Mouse (Mus musculus) liver, embryonic 14.5 days (tissue): Measurements from ENCODE around the gene Kcnn1. TPM values are rescaled to one million over a fixed set of nuclear protein-coding genes. Genes with fewer than 3 reads are reported as not detected.

Experiments
- ATAC-seq: fragments of 200-750 bp; cut with Nextera tagmentation; 2 replicates; pipeline ENCODE4 v1.8.0; 2017; ENCODE audit warnings: moderate number of reproducible peaks, mild to moderate bottlenecking, moderate library complexity; ENCODE audit not compliant: insufficient read depth
- DNase-seq, 3 experiments: peaks; one replicate each; pipeline ENCODE4 v3.0.0-alpha.2; 2012 to 2013; ENCODE audit warnings: low read depth in 3 of 3, low spot score in 3 of 3
- H3K27ac ChIP-seq: fragments of 300-500 bp; sonication (generic); 2 replicates; pipeline ENCODE4 v1.5.1; 2014; ENCODE audit warnings: moderate library complexity, mild to moderate bottlenecking, control low read depth, inconsistent platforms
- H3K27me3 ChIP-seq: fragments of 300-500 bp; sonication (generic); 2 replicates; pipeline ENCODE4 v1.6.1; 2014; ENCODE audit warnings: mild to moderate bottlenecking, low read length, moderate library complexity; ENCODE audit not compliant: control insufficient read depth, insufficient read depth
- H3K36me3 ChIP-seq: fragments of 300-500 bp; sonication (generic); replicated peaks from 2 replicates; pipeline ENCODE4 v1.6.1; 2014; ENCODE audit warnings: low read depth; ENCODE audit not compliant: control insufficient read depth, insufficient read depth
- H3K4me1 ChIP-seq, 2 experiments: fragments of 200-500 bp in 1 of 2; fragments of 300-500 bp in 1 of 2; sonication (generic) in 1 of 2; replicated peaks; 2 replicates each; pipeline ENCODE4 v1.6.1; 2012 to 2014; ENCODE audit warnings: antibody characterized with exemption in 1 of 2, inconsistent platforms in 1 of 2, low read length in 1 of 2; ENCODE audit not compliant: control insufficient read depth in 2 of 2, insufficient read depth in 2 of 2
- H3K4me2 ChIP-seq: fragments of 300-500 bp; sonication (generic); 2 replicates; pipeline ENCODE4 v1.6.1; 2014; ENCODE audit warnings: low read depth, mild to moderate bottlenecking, control low read depth, moderate library complexity
- H3K4me3 ChIP-seq, 2 experiments: fragments of 200-500 bp in 1 of 2; fragments of 300-500 bp in 1 of 2; sonication (generic) in 1 of 2; 2 replicates each; pipeline ENCODE4 v1.5.1; 2012 to 2014; ENCODE audit warnings: low read depth in 2 of 2, low read length in 2 of 2, mild to moderate bottlenecking in 2 of 2, control low read depth in 1 of 2, inconsistent platforms in 1 of 2, moderate library complexity in 1 of 2; ENCODE audit not compliant: insufficient read depth in 1 of 2
- H3K9ac ChIP-seq: fragments of 300-500 bp; sonication (generic); replicated peaks from 2 replicates; pipeline ENCODE4 v1.6.1; 2014; ENCODE audit warnings: mild to moderate bottlenecking, control low read depth, moderate library complexity
- H3K9me3 ChIP-seq: fragments of 300-500 bp; sonication (generic); 2 replicates; pipeline ENCODE4 v1.6.1; 2016; ENCODE audit warnings: low read length, mixed read lengths; ENCODE audit not compliant: control insufficient read depth
- CTCF ChIP-seq: IDR thresholded peaks from 2 replicates; pipeline ENCODE4 v1.5.1; 2016; ENCODE audit warnings: antibody characterized with exemption, low read depth, control low read depth
- EP300 ChIP-seq: IDR thresholded peaks from 2 replicates; pipeline ENCODE4 v1.6.1; 2016; ENCODE audit warnings: antibody characterized with exemption, low read depth
- WGBS: fragments of 180-500 bp; shearing (Covaris S2); extraction: QIAGEN DNeasy Blood & Tissue Kit; methylation state at CpG from one replicate; pipeline ENCODE4 v1.1.7; 2014; ENCODE audit not compliant: insufficient replicate concordance; 5-methylcytosine and 5-hydroxymethylcytosine counted together
- polyA plus RNA-seq, 2 experiments: library from polyadenylated mRNA; depleted of rRNA in 1 of 2; stranded (reverse) in 1 of 2; unstranded in 1 of 2; fragments of >200 nt; fragmentation: Nextera tagmentation in 1 of 2; extraction: Ambion mirVana in 1 of 2; gene quantifications; 2 replicates each; pipeline versions ENCODE4 v1.2.1 to v1.2.3; 2012 to 2014

Gene Kcnn1
- 0.27 and 0.34 TPM in 2 replicates for polyA plus RNA-seq (2012; rRNA removed)
- polyA plus RNA-seq (2014; fragmentation: Nextera tagmentation; extraction: Ambion mirVana) = 0.08 and 0.17 TPM in 2 replicates

- Histone ChIP-seq H3K4me1 (peaks cover 8 to 12% of the 10 kb centered on the region in 2 experiments; a peak in 3 of 4 replicates), H3K27me3 (peaks cover 41% of the 10 kb centered on the region), H3K4me3 (peak within 1 kb of the TSS in 1 of 2 experiments; percentile 21; a peak in 1 of 4 replicates), H3K36me3 (no peaks in the 10 kb centered on the region), H3K27ac (no peak within 1 kb of the TSS), H3K4me2 (peak within 1 kb of the TSS; percentile 76), H3K9me3 (no peaks in the 10 kb centered on the region), H3K9ac (no peak within 1 kb of the TSS)
- no peak for TF ChIP-seq EP300
- 0 out of 2 replicates have a peak, but pooled peaks have one; percentile 3 for TF ChIP-seq CTCF
- no peak for ATAC-seq
- 2% methylated on average over 55 of the region's 55 CpGs for WGBS
- no peak for DNase-seq
Observed at GRCm38 (mm10) chr8:70862824-70863641, at the start of gene Kcnn1. Gene Kcnn1, minus strand, starts transcription at chr8:70863258.

GRCm38 (mm10) chr8:70911596-70911995, 48.5 kb upstream of the Kcnn1 start:
- H3K36me3 ChIP-seq = peaks cover 23% of the 10 kb centered on the region
- H3K4me2 ChIP-seq = no peak overlapping the region
- peaks cover 10 to 12% of the 10 kb centered on the region in 2 experiments; a peak in 3 of 4 replicates for H3K4me1 ChIP-seq
- ATAC-seq = no peak
- WGBS = 78% methylated on average over 5 of the region's 5 CpGs
- H3K9me3 ChIP-seq = no peaks in the 10 kb centered on the region
- no peak overlapping the region for H3K4me3 ChIP-seq
- no peak for TF ChIP-seq EP300
- peak; percentile 40; the same call in 1 of the 2 replicates for TF ChIP-seq CTCF
- no peak overlapping the region for H3K9ac ChIP-seq
- DNase-seq = no peak
- no peak overlapping the region for H3K27ac ChIP-seq
- H3K27me3 ChIP-seq = no peaks in the 10 kb centered on the region

GRCm38 (mm10) chr8:70907518-70907917, 44.5 kb upstream of the Kcnn1 start:
- Histone ChIP-seq H3K4me2 (peak overlapping the region; percentile 85), H3K36me3 (peaks cover 3% of the 10 kb centered on the region; the same call in 1 of the 2 replicates), H3K4me3 (no peak overlapping the region), H3K27me3 (no peaks in the 10 kb centered on the region), H3K9ac (0 out of 2 replicates have a peak overlapping the region, but pooled peaks have one; percentile 18), H3K4me1 (peaks cover 15 to 23% of the 10 kb centered on the region in 2 experiments; a peak in 3 of 4 replicates), H3K9me3 (no peaks in the 10 kb centered on the region), H3K27ac (no peak overlapping the region)
- ATAC-seq (no peak), DNase-seq (no peak)
- TF ChIP-seq EP300 = peak; percentile 44; the same call in 1 of the 2 replicates
- TF ChIP-seq CTCF = no peak
- 33% methylated on average over 2 of the region's 2 CpGs for WGBS

GRCm38 (mm10) chr8:70905831-70906736, 43.0 kb upstream of the Kcnn1 start, which contains the start of gene Map1s:
Gene Map1s, plus strand, starts transcription at chr8:70905932.
- peak; percentile 79 for ATAC-seq
- under 1% methylated on average over 86 of the region's 86 CpGs for WGBS

More at GRCm38 (mm10) chr8:70905831-70906736, 43.0 kb upstream of the Kcnn1 start, which contains the start of gene Map1s:
- H3K9ac ChIP-seq = peak within 1 kb of the TSS; percentile 84
- H3K9me3 ChIP-seq = no peaks in the 10 kb centered on the region
- H3K27ac ChIP-seq = peak within 1 kb of the TSS; percentile 59
- peak; percentile 48 to 61 (median 49) for DNase-seq
- H3K36me3 ChIP-seq = no peaks in the 10 kb centered on the region
- H3K27me3 ChIP-seq = no peaks in the 10 kb centered on the region
- peaks cover 15 to 23% of the 10 kb centered on the region in 2 experiments; a peak in 3 of 4 replicates for H3K4me1 ChIP-seq
- peak within 1 kb of the TSS; percentile 69 to 87 for H3K4me3 ChIP-seq
- H3K4me2 ChIP-seq = peak within 1 kb of the TSS; percentile 85
- no peak for TF ChIP-seq EP300
- no peak for TF ChIP-seq CTCF
